Mouse (Mus musculus) ES-E14 (cell line): Measurements from ENCODE around the gene Slc29a4. TPM values are rescaled to one million over a fixed set of nuclear protein-coding genes. Genes with fewer than 3 reads are reported as not detected.

ENCODE experiments used
- DNase-seq: peaks from one replicate; pipeline ENCODE4 v3.0.0-alpha.2; 2013; ENCODE audit warnings: low read depth, low spot score
- H3K27ac ChIP-seq: 2 replicates; pipeline ENCODE4 v1.5.1; 2012; ENCODE audit warnings: low read depth, mild to moderate bottlenecking, low read length, moderate library complexity, mixed read lengths; ENCODE audit not compliant: poor library complexity, insufficient read depth, severe bottlenecking
- H3K36me3 ChIP-seq: 2 replicates; pipeline ENCODE4 v1.6.1; 2012; ENCODE audit warnings: mild to moderate bottlenecking, low read length, moderate library complexity, mixed read lengths; ENCODE audit not compliant: control insufficient read depth, poor library complexity, insufficient read depth, severe bottlenecking
- H3K4me1 ChIP-seq, 2 experiments: fragments of 150-350 bp in 1 of 2; sonication (generic) in 1 of 2; 2 replicates each; pipeline ENCODE4 v1.6.1; 2012; ENCODE audit warnings: low read length in 2 of 2, mild to moderate bottlenecking in 1 of 2, mixed read lengths in 1 of 2; ENCODE audit not compliant: control insufficient read depth in 2 of 2, insufficient read depth in 2 of 2, poor library complexity in 1 of 2
- H3K4me3 ChIP-seq, 2 experiments: fragments of 150-350 bp in 1 of 2; sonication (generic) in 1 of 2; 2 replicates each; pipeline ENCODE4 v1.5.1; 2012; ENCODE audit warnings: low read length in 2 of 2, low read depth in 1 of 2, mild to moderate bottlenecking in 1 of 2, mixed read lengths in 1 of 2; ENCODE audit not compliant: insufficient read depth in 1 of 2, poor library complexity in 1 of 2, severe bottlenecking in 1 of 2
- H3K9ac ChIP-seq: 2 replicates; pipeline ENCODE4 v1.6.1; 2012; ENCODE audit warnings: low read depth, mild to moderate bottlenecking, low read length, mixed read lengths; ENCODE audit not compliant: poor library complexity, insufficient read depth, severe bottlenecking
- H3K9me3 ChIP-seq: fragments of 150-350 bp; sonication (generic); 2 replicates; pipeline ENCODE4 v1.6.1; 2012; ENCODE audit warnings: low read depth, mild to moderate bottlenecking, low read length; ENCODE audit not compliant: control insufficient read depth, insufficient read depth
- CHD2 ChIP-seq: IDR thresholded peaks from 2 replicates; pipeline ENCODE4 v1.6.1; 2014; ENCODE audit warnings: mild to moderate bottlenecking, low read depth, low read length, inconsistent platforms
- HCFC1 ChIP-seq: IDR thresholded peaks from 2 replicates; pipeline ENCODE4 v1.6.1; 2012; ENCODE audit warnings: low read length, inconsistent platforms, borderline replicate concordance; ENCODE audit not compliant: insufficient read depth
- MAFK ChIP-seq: IDR thresholded peaks from 2 replicates; pipeline ENCODE4 v1.6.1; 2014; ENCODE audit warnings: mild to moderate bottlenecking, low read depth, low read length, inconsistent platforms; ENCODE audit not compliant: insufficient read depth
- ZC3H11A ChIP-seq: IDR thresholded peaks from 2 replicates; pipeline ENCODE4 v1.6.1; 2012; ENCODE audit warnings: low read depth, mild to moderate bottlenecking, inconsistent platforms, low read length, borderline replicate concordance
- ZNF384 ChIP-seq: IDR thresholded peaks from 2 replicates; pipeline ENCODE4 v1.6.1; 2012; ENCODE audit warnings: low read depth, low read length, inconsistent platforms
- in situ Hi-C, 2 experiments: fragments of 600-800 bp; cut with MboI; formaldehyde crosslinking; loops; one replicate each; pipeline ENCODE4 v1.15.1; 2025; ENCODE audit warnings: low sequenced_read_pairs in 2 of 2, inconsistent platforms in 1 of 2; ENCODE audit not compliant: unreplicated experiment in 2 of 2
- total RNA-seq: library from RNA; depleted of rRNA; stranded (reverse); fragments of 300-350 nt; gene quantifications from 2 replicates; pipeline ENCODE4 v1.2.3, GENCODE M21; 2012

The Slc29a4 gene
- total RNA-seq, 1 experiment = 9.4 TPM

DNA sequence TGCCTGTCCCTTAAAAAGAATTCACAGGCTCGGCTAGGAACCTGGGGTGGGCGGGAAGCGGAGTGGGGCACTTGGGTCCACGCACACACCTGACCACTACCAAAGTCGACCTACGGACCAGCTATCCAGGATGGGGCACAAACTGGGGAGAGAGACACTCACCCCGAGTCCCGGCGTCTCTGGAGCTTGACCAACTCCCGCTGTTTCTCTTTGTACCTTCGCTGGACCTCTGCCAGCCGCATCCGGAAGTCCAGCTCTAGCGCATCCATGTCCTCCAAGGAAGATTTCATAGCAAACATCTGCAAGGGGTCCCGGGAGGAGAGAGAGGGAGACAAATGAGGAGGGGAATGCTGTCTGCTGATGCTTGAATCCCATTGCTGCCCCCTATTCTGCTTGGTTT, 72.6 kb downstream of the Slc29a4 start:
- Histone ChIP-seq H3K36me3 (peaks cover 5% of the 10 kb centered on the region; the same call in 1 of the 2 replicates), H3K9me3 (no peaks in the 10 kb centered on the region), H3K9ac (peak overlapping the region; percentile 30; the same call in 1 of the 2 replicates), H3K27ac (no peak overlapping the region), H3K4me3 (peak overlapping the region; percentile 67 to 76; a peak in 3 of 4 replicates), H3K4me1 (peaks cover 11 to 19% of the 10 kb centered on the region in 2 experiments)
- TF ChIP-seq ZC3H11A = no peak
- TF ChIP-seq HCFC1 = no peak
- TF ChIP-seq ZNF384 = no peak
- TF ChIP-seq MAFK = no peak
- TF ChIP-seq CHD2 = no peak
- no peak for DNase-seq
- in situ Hi-C loops = no loop called here

DNA sequence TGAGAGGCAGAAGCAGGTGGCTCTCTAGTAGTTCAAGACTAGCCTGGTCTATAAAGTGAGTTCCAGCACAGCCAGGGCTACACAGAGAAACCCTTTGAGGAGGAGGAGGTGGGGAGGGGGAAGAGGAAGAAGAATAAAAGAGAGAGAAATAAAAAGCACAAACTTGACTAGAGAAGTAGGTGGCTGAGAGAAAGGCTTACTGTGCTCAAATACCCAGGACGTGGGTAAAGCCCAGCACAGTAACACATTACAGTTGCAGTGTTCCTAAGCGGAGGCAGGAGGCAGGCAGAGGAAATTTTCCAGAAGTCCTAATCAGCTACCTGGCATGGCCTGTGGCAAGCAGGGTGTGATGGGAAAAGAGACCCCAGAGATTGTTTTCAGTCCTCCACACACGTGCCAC, 74.4 kb downstream of the Slc29a4 start:
- TF ChIP-seq CHD2 = no peak
- TF ChIP-seq MAFK = no peak
- no peak for TF ChIP-seq ZC3H11A
- TF ChIP-seq HCFC1 = no peak
- no peak for TF ChIP-seq ZNF384

DNA sequence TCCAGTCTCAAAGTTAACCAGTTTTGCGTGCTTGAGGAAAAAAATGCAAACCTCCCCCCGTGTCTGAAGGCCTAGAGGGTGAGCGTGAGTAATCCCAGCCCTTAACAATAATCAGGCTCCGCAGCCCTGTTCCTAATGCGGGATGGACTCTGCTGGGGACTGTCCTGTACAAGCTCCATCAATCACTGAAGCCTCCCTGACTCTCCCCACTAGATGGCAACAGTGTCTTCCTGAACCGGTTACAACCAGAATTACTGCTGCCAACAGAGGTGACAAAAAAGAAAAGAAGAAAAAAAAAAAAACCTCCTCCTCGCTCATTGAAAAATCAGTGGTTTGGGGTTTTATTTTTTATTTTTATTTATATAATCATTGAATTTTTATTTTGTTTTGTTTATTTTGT, 75.6 kb downstream of the Slc29a4 start:
- DNase-seq = no peak
- in situ Hi-C loops = no loop called here
- Histone ChIP-seq H3K9ac (no peak overlapping the region), H3K9me3 (no peaks in the 10 kb centered on the region), H3K36me3 (peaks cover 18% of the 10 kb centered on the region; the same call in 1 of the 2 replicates), H3K4me1 (peaks cover 11 to 20% of the 10 kb centered on the region in 2 experiments), H3K27ac (no peak overlapping the region), H3K4me3 (no peak overlapping the region)
- no peak for TF ChIP-seq MAFK
- no peak for TF ChIP-seq HCFC1
- peak; percentile 50 for TF ChIP-seq ZC3H11A
- TF ChIP-seq CHD2 = no peak
- TF ChIP-seq ZNF384 = peak; percentile 86

More for the DNA sequence above, 74.4 kb downstream of the Slc29a4 start:
- in situ Hi-C loops = no loop called here
- Histone ChIP-seq H3K4me1 (peaks cover 11 to 20% of the 10 kb centered on the region in 2 experiments), H3K9me3 (no peaks in the 10 kb centered on the region), H3K36me3 (peaks cover 11% of the 10 kb centered on the region; the same call in 1 of the 2 replicates), H3K27ac (no peak overlapping the region; the same call in 1 of the 2 replicates), H3K4me3 (no peak overlapping the region), H3K9ac (no peak overlapping the region)
- no peak for DNase-seq

DNA sequence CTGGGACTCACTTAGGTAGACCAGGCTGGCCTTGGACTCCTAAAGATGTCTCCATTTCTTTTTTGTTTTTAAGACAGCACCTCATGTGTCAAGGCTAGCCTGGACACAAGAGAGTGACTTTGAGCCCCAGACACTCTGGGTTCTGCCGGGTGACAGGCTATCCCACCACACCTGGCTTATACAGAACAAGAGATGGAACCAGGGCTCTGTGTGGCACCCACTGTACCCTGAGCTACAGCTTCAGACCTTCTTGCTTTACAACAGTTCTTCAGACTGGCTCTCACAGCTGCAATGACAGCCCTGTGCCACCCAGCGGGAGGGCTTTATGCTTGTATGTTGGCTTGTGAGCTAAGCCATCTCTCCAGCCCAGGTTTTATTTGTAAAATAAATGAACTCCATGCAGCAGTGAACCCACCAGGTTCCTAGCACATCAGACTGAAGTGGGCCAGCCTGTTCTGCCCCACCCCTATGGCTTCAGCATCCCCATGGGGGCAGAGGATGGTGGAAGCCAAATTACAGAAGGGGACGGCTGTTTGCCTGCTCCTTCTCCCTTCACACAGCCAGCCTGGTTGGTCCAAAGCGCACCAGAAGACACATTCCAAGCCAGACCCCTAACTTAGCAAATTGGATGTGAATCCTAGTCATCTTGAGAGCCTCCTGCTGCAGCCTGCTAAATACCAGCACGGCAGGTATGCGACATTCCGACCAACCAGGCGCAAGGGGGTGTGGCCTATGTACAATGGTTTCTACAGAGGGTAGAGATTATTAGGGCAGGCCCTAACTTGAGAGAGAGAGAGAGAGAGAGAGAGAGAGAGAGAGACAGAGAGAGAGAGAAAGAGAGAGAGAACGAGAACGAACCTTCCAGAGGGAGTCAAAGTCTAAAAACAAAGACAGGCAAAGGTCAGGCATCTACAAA, 76.3 kb downstream of the Slc29a4 start:
- no peak for TF ChIP-seq CHD2
- no peak for TF ChIP-seq ZC3H11A
- no peak for TF ChIP-seq MAFK
- no peak for TF ChIP-seq HCFC1
- TF ChIP-seq ZNF384 = no peak
- in situ Hi-C loops = no loop called here
- peaks cover 11 to 21% of the 10 kb centered on the region in 2 experiments for H3K4me1 ChIP-seq
- no peaks in the 10 kb centered on the region for H3K9me3 ChIP-seq
- no peak overlapping the region for H3K27ac ChIP-seq
- no peak overlapping the region for H3K4me3 ChIP-seq
- no peak for DNase-seq
- H3K36me3 ChIP-seq = peaks cover 23% of the 10 kb centered on the region; the same call in 1 of the 2 replicates
- no peak overlapping the region for H3K9ac ChIP-seq
